Mouse (Mus musculus) heart, embryonic 16.5 days (tissue): ENCODE results near the gene Tmem269. TPM values are rescaled to one million over a fixed set of nuclear protein-coding genes. Genes with fewer than 3 reads are reported as not detected.

Experiments used
- ATAC-seq: fragments of 200-750 bp; cut with Nextera tagmentation; replicated peaks from 2 replicates; pipeline ENCODE4 v1.8.0; 2017; ENCODE audit warnings: moderate number of reproducible peaks; ENCODE audit not compliant: insufficient read depth, low FRiP score; ENCODE audit errors: extremely low read depth
- H3K27ac ChIP-seq: fragments of 300-500 bp; sonication (generic); 2 replicates; pipeline ENCODE4 v1.5.1; 2014; ENCODE audit warnings: mild to moderate bottlenecking, low read length, control low read depth, moderate library complexity
- H3K27me3 ChIP-seq: fragments of 300-500 bp; sonication (generic); 2 replicates; pipeline ENCODE4 v1.6.1; 2014; ENCODE audit warnings: low read length, mixed read lengths; ENCODE audit not compliant: control insufficient read depth, insufficient read depth
- H3K36me3 ChIP-seq: fragments of 300-500 bp; sonication (generic); 2 replicates; pipeline ENCODE4 v1.6.1; 2014; ENCODE audit not compliant: control insufficient read depth, insufficient read depth
- H3K4me1 ChIP-seq: fragments of 300-500 bp; sonication (generic); 2 replicates; pipeline ENCODE4 v1.6.1; 2014; ENCODE audit warnings: low read length, mixed read lengths; ENCODE audit not compliant: control insufficient read depth, insufficient read depth
- H3K4me2 ChIP-seq: fragments of 300-500 bp; sonication (generic); 2 replicates; pipeline ENCODE4 v1.6.1; 2014; ENCODE audit warnings: low read depth, mild to moderate bottlenecking, control low read depth, low read length
- H3K4me3 ChIP-seq: fragments of 300-500 bp; sonication (generic); 2 replicates; pipeline ENCODE4 v1.5.1; 2014; ENCODE audit warnings: mild to moderate bottlenecking, control low read depth, low read length
- H3K9ac ChIP-seq: fragments of 300-500 bp; sonication (generic); 2 replicates; pipeline ENCODE4 v1.6.1; 2014; ENCODE audit warnings: low read length, control low read depth
- H3K9me3 ChIP-seq: fragments of 300-500 bp; sonication (generic); replicated peaks from 2 replicates; pipeline ENCODE4 v1.6.1; 2016; ENCODE audit warnings: low read length; ENCODE audit not compliant: control insufficient read depth
- WGBS: fragments of 180-500 bp; shearing (Covaris S2); extraction: QIAGEN DNeasy Blood & Tissue Kit; methylation state at CpG from one replicate; pipeline ENCODE4 v1.1.7; 2014; 5-methylcytosine and 5-hydroxymethylcytosine counted together
- polyA plus RNA-seq: library from polyadenylated mRNA; unstranded; fragments of >200 nt; fragmentation: Nextera tagmentation; extraction: Ambion mirVana; gene quantifications from 2 replicates; pipeline ENCODE4 v1.2.1, GENCODE M21; 2015

Tmem269 gene
- polyA plus RNA-seq, 1 experiment from 2014 or later, result 0.22 TPM

GRCm38 (mm10) chr4:119225719-119226118 lies 7.7 kb upstream of the Tmem269 start:
- H3K27me3 ChIP-seq, result no peaks in the 10 kb centered on the region
- no peak overlapping the region for H3K4me2 ChIP-seq
- no peaks in the 10 kb centered on the region for H3K9me3 ChIP-seq
- no peak for ATAC-seq
- H3K36me3 ChIP-seq, result peaks cover 38% of the 10 kb centered on the region
- H3K4me1 ChIP-seq, result no peaks in the 10 kb centered on the region
- H3K27ac ChIP-seq, result no peak overlapping the region
- no peak overlapping the region for H3K9ac ChIP-seq
- no peak overlapping the region for H3K4me3 ChIP-seq
- 87% methylated on average over 9 of the region's 9 CpGs for WGBS

DNA sequence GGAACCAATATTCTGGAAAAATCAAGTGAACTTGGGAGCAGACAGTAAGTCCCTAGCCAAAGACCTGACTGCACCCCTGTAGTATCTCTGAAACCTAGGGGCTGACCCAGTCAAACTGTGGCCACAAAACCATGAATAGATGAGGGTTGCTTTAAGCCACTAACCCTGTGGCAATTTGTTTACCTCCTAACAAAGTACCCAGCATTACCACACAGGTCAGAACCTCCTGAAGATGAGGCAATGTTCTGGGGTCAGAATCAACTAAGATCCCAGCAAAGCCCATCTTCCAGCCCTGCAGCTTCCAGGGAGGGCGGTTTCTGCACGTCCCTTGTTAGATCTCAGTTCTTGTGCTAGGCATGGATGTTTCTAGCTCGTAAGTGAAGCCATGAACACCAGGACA lies 6.5 kb upstream of the Tmem269 start:
- WGBS, result 88% methylated on average over 3 of the region's 3 CpGs
- H3K36me3 ChIP-seq, result peaks cover 38% of the 10 kb centered on the region
- ATAC-seq, result no peak
- no peak overlapping the region for H3K9ac ChIP-seq
- no peak overlapping the region for H3K4me3 ChIP-seq
- no peak overlapping the region for H3K27ac ChIP-seq
- H3K27me3 ChIP-seq, result no peaks in the 10 kb centered on the region
- no peak overlapping the region for H3K4me2 ChIP-seq
- no peaks in the 10 kb centered on the region for H3K9me3 ChIP-seq
- no peaks in the 10 kb centered on the region for H3K4me1 ChIP-seq

GRCm38 (mm10) chr4:119223696-119224095 lies 5.7 kb upstream of the Tmem269 start:
- Histone ChIP-seq H3K9me3 (no peaks in the 10 kb centered on the region), H3K4me3 (no peak overlapping the region), H3K27me3 (no peaks in the 10 kb centered on the region), H3K27ac (no peak overlapping the region), H3K36me3 (peaks cover 38% of the 10 kb centered on the region), H3K4me2 (no peak overlapping the region), H3K4me1 (no peaks in the 10 kb centered on the region), H3K9ac (no peak overlapping the region)
- no peak; the same call in 1 of the 2 replicates for ATAC-seq
- 86% methylated on average over 1 of the region's 1 CpGs for WGBS

DNA sequence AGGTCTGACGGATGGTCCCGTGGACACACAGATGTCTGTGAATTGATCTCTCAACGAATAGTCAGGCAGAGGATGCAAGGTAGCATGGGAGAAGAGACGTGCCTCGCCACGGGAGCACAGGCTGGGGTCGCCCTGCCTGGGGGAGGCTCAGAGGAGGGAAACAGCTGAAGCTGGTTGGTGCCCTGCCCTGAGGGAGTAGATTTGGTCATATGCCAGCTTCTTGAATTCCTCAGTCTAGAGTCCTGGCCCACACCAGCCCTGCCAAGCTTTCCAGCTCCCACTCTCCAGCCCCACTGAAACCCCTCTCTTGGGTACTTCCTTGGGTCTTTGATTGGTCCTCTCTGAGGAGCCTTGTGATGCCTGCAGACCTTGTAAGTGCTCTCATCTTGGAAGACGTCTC lies 1.4 kb downstream of the Tmem269 start:
- ATAC-seq, result peak; percentile 73; the same call in 1 of the 2 replicates
- Histone ChIP-seq H3K4me2 (no peak overlapping the region), H3K9me3 (no peaks in the 10 kb centered on the region), H3K36me3 (no peaks in the 10 kb centered on the region), H3K4me3 (no peak overlapping the region), H3K9ac (no peak overlapping the region), H3K27me3 (no peaks in the 10 kb centered on the region), H3K4me1 (peaks cover 11% of the 10 kb centered on the region), H3K27ac (no peak overlapping the region)
- WGBS, result 54% methylated on average over 8 of the region's 8 CpGs

DNA sequence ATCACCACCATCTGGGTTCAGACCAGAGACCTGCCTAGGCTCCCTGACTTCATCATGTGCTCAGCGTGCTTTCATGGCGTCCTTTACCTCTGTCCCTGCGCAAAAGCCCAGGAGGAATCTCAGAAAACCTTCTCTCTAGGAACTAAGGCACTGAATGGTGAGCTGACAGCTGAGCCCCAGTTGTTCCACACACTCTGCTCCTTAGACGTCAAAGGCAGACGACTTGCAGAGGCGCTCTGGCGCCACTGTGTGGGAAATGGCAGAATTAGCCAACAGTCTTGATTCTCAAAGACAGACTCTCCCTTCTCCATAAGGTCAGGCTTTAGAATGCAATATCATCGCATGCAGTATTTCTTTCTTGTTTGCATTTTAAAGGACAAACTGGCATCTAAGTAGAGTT lies 13.3 kb downstream of the Tmem269 start:
- 0 out of 2 replicates have a peak, but pooled peaks have one; percentile 28 for ATAC-seq
- H3K4me1 ChIP-seq, result no peaks in the 10 kb centered on the region
- no peak overlapping the region for H3K9ac ChIP-seq
- peaks cover 6% of the 10 kb centered on the region for H3K36me3 ChIP-seq
- no peak overlapping the region for H3K4me2 ChIP-seq
- H3K4me3 ChIP-seq, result no peak overlapping the region
- no peaks in the 10 kb centered on the region for H3K9me3 ChIP-seq
- 19% methylated on average over 8 of the region's 8 CpGs for WGBS
- H3K27ac ChIP-seq, result no peak overlapping the region
- no peaks in the 10 kb centered on the region for H3K27me3 ChIP-seq

DNA sequence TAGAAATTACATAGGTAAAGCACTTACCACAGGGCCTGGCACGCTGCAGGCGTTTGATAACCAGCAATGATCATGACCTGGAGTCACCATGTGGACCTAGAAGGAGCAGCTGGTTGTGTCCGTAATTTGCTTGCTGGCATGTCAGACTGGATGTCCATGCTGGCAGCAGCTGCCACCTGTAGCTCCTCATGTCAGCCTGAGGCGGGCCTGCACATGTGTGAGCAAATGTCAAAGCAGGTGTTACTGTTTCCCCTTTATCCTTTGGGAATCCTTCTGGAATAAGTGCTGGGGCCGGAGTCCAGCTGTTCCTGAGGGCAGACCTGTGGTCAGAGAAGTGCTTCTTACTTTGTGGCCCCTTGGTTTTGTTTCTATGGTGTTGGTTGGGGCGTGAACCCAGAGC lies 19.9 kb downstream of the Tmem269 start:
- H3K27ac ChIP-seq, result no peak overlapping the region
- no peak overlapping the region for H3K4me3 ChIP-seq
- H3K4me2 ChIP-seq, result no peak overlapping the region
- no peak overlapping the region for H3K9ac ChIP-seq
- H3K27me3 ChIP-seq, result no peaks in the 10 kb centered on the region
- peaks cover 8% of the 10 kb centered on the region for H3K36me3 ChIP-seq
- ATAC-seq, result no peak
- H3K4me1 ChIP-seq, result peaks cover 13% of the 10 kb centered on the region; the same call in 1 of the 2 replicates
- H3K9me3 ChIP-seq, result no peaks in the 10 kb centered on the region
- 79% methylated on average over 6 of the region's 6 CpGs for WGBS

- H3K9ac ChIP-seq, result peak overlapping the region; percentile 87
- no peaks in the 10 kb centered on the region for H3K27me3 ChIP-seq
- ATAC-seq, result peak; percentile 12; the same call in 1 of the 2 replicates
- peaks cover 13% of the 10 kb centered on the region; the same call in 1 of the 2 replicates for H3K4me1 ChIP-seq
- H3K27ac ChIP-seq, result peak overlapping the region; percentile 68
- peaks cover 2% of the 10 kb centered on the region for H3K36me3 ChIP-seq
- WGBS, result 10% methylated on average over 16 of the region's 18 CpGs
- peak overlapping the region; percentile 86 for H3K4me3 ChIP-seq
- H3K9me3 ChIP-seq, result no peaks in the 10 kb centered on the region
- H3K4me2 ChIP-seq, result peak overlapping the region; percentile 76
These were observed 22.3 kb downstream of the Tmem269 start for GRCm38 (mm10) chr4:119195582-119196320.

DNA sequence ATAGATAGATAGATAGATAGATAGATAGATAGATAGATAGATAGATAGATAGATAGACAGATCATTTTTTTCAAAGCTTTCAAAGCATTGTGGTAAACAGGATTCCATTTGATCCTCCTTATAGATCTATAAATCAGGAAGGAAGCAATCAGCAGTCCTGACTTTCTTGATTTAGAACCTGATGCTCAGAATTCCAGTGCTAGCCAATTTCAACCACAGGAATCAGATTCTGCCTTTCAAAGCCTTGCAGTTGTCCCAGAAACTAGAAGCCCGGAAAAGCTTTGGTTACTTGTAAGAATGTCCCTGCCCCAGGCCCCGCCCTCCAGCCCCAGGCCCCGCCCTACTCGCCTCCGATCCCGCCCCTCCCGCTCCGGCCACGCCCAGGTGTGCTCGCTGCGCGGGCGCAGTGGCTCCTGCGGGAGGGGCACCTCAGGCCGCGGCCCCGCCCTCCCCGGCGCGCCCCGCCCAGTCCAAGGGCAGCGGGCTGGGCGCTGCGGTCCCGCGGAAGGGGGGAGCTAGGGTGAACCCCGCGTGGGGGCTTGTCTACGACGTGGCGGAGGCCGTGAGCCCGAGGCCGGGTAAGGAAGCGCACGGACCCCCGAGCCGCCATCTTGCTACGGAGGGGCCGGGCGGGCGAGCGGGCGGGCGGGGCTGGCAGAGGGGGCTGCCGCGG lies 23.0 kb downstream of the Tmem269 start, which contains the start of gene Svbp:
Svbp (plus strand) TSS at position 398 of the 673 bp plus-strand sequence.
- Histone ChIP-seq H3K4me3 (peak within 1 kb of the TSS; percentile 86), H3K9ac (peak within 1 kb of the TSS; percentile 87), H3K9me3 (no peaks in the 10 kb centered on the region), H3K27me3 (no peaks in the 10 kb centered on the region), H3K4me2 (peak within 1 kb of the TSS; percentile 76), H3K4me1 (peaks cover 13% of the 10 kb centered on the region; the same call in 1 of the 2 replicates), H3K36me3 (peaks cover 2% of the 10 kb centered on the region; the same call in 1 of the 2 replicates), H3K27ac (peak within 1 kb of the TSS; percentile 68)
- peak; percentile 95 for ATAC-seq
- WGBS, result under 1% methylated on average over 33 of the region's 47 CpGs

DNA sequence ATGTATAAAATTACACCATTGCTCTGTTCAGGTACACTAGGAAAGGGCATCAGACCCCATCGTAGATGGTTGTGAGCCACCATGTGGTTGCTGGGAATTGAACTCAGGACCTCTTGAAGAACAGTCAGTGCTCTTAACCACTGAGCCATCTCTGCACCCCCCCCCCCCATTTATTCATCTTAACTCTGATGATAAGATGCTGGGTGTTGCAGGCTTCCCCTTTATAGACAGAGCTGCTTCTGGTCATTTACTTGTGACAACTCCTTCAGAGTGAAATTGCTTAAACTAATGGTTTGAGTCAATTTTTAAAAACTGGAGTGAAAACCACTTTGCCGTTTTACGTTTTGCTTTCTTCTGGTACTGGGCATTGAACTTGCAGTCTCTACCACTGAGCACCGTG lies 25.3 kb downstream of the Tmem269 start:
- Histone ChIP-seq H3K4me1 (peaks cover 13% of the 10 kb centered on the region; the same call in 1 of the 2 replicates), H3K4me2 (no peak overlapping the region), H3K27ac (no peak overlapping the region), H3K36me3 (no peaks in the 10 kb centered on the region), H3K27me3 (no peaks in the 10 kb centered on the region), H3K9ac (no peak overlapping the region), H3K4me3 (no peak overlapping the region), H3K9me3 (no peaks in the 10 kb centered on the region)
- 84% methylated on average over 4 of the region's 4 CpGs for WGBS
- ATAC-seq, result no peak
